Mouse (Mus musculus) megakaryocyte, embryonic 14.5 days (primary cell): ENCODE results near the gene Aldoc. TPM values are rescaled to one million over a fixed set of nuclear protein-coding genes. Genes with fewer than 3 reads are reported as not detected.
"Not testable (repeated sequence)": the region's sequence is repeated elsewhere in the genome, so short reads cannot be mapped to it uniquely, and the experiment has no call there.

Experiments
- H3K27me3 ChIP-seq: replicated peaks from 2 replicates; pipeline ENCODE3; 2012; ENCODE audit warnings: inconsistent platforms
- H3K36me3 ChIP-seq: replicated peaks from 2 replicates; pipeline ENCODE3; 2012; ENCODE audit warnings: low read length, inconsistent platforms, mixed read lengths
- H3K4me1 ChIP-seq: 2 replicates; pipeline ENCODE4 v1.6.1; 2012; ENCODE audit warnings: inconsistent platforms
- H3K4me3 ChIP-seq: replicated peaks from 2 replicates; pipeline ENCODE3; 2012; ENCODE audit warnings: moderate library complexity, mild to moderate bottlenecking, inconsistent platforms
- H3K9me3 ChIP-seq: 2 replicates; pipeline ENCODE4 v1.6.1; 2012; ENCODE audit warnings: inconsistent platforms
- FLI1 ChIP-seq: IDR thresholded peaks from 2 replicates; pipeline ENCODE4 v1.6.1; 2012; ENCODE audit warnings: low read length, inconsistent platforms, mixed read lengths
- GATA1 ChIP-seq: IDR thresholded peaks from 3 replicates; pipeline ENCODE4 v1.6.1; 2012; ENCODE audit warnings: mixed read lengths, low read length, inconsistent platforms, borderline replicate concordance
- polyA plus RNA-seq: library from polyadenylated mRNA; stranded (reverse); fragments of >175 nt; gene quantifications from 2 replicates; pipeline ENCODE4 v1.2.3, GENCODE M21; 2012; ENCODE audit warnings: low replicate concordance; ENCODE audit not compliant: insufficient read depth

The Aldoc gene
- polyA plus RNA-seq: 25.1 and 40.6 TPM in 2 replicates

DNA sequence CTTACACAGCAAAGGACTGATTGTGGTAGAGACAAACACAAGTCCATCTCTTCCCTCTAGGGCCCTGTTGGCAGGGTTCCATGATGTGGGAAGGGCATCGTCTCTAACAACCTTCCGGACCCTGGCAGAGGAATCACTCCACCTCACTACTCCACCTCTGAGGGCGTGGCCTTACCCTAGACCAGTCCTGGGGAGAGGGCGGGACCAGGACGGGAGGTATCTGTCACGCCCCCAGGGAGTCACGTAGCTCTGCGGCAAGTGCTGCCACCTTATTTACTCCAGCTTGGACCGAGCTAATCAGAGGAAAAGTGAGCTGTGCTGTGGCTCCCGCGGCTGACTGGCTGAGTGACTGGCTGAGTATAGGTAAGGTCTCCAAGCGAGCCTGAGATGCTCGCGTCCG is at the start of gene Aldoc:
Aldoc (plus strand) TSS at position 109 of the 400 bp plus-strand sequence.
- H3K4me1 ChIP-seq: peaks cover 52% of the 10 kb centered on the region
- peaks cover 81% of the 10 kb centered on the region for H3K36me3 ChIP-seq
- TF ChIP-seq GATA1: no peak
- no peak for TF ChIP-seq FLI1
- no peaks in the 10 kb centered on the region for H3K27me3 ChIP-seq
- H3K9me3 ChIP-seq: no peaks in the 10 kb centered on the region
- H3K4me3 ChIP-seq: peak within 1 kb of the TSS; percentile 91

DNA sequence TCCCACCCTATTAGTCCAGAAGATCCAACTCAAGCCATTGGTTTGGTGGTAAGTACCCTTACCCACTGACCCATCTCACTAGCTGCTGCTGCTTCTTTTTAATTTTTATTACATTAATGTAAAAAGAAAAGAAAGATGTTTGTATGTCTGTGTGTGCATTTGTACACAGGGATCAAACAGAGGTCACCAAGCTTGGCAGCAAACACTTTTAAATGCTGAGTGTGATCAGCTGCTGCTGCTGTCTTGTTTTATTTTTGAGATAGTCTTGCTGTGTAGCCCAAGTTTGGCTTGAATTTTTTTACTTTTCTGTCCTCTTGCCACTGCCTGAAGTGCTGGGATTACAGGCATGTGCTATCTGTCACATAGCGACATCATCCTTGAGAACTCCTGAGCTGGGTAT is 47.2 kb upstream of the Aldoc start:
- Histone ChIP-seq H3K36me3 (peaks cover 100% of the 10 kb centered on the region), H3K27me3 (no peaks in the 10 kb centered on the region)

DNA sequence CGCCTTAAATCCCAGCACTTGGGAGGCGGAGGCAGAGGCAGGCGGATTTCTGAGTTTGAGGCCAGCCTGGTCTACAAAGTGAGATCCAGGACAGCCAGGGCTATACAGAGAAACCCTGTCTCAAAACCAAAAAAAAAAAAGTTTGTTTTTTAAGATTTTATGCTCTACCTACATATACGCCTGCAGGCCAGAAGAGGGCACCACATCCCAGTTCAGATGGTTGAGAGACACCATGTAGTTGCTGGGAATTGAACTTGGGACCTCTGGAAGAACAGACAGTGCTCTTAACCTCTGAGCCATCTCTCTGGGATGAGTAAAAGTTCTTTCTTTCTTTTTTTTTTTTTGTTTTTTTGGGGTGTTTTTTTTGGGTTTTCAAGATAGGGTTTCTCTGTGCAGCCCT is 46.6 kb upstream of the Aldoc start:
- H3K4me1 ChIP-seq: peaks cover 25% of the 10 kb centered on the region
- H3K4me3 ChIP-seq, H3K9me3 ChIP-seq, H3K27me3 ChIP-seq: not testable (repeated sequence)
- peaks cover 100% of the 10 kb centered on the region for H3K36me3 ChIP-seq

More for the DNA sequence above, 47.2 kb upstream of the Aldoc start:
- TF ChIP-seq FLI1 (no peak), GATA1 (no peak)
- Histone ChIP-seq H3K4me1 (peaks cover 27% of the 10 kb centered on the region), H3K9me3 (no peaks in the 10 kb centered on the region), H3K4me3 (no peak overlapping the region)

DNA sequence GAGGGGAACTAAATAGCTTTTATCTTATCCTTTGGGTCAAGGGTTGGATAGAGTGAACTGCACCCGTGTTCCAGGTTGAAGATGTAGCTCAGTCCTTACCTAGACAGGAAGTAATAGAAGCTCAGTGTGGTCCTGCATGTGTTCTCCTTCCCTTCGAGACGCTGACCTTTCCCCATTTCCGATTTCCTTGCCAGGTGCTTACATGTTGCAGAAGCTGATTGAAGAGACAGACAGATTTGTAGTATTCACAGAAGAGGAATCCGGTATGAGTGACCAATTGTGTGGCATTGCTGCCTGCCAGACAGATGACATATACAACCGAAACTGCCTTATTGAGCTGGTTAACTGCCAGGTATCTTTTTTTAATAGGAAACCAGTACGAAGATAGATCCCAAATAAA is 43.9 kb upstream of the Aldoc start:
- H3K27me3 ChIP-seq: no peaks in the 10 kb centered on the region
- TF ChIP-seq GATA1: no peak
- TF ChIP-seq FLI1: no peak
- H3K9me3 ChIP-seq: no peaks in the 10 kb centered on the region
- 0 out of 2 replicates have a peak, but pooled peaks cover 7% of the 10 kb centered on the region for H3K4me1 ChIP-seq
- peaks cover 99% of the 10 kb centered on the region for H3K36me3 ChIP-seq
- H3K4me3 ChIP-seq: no peak overlapping the region

DNA sequence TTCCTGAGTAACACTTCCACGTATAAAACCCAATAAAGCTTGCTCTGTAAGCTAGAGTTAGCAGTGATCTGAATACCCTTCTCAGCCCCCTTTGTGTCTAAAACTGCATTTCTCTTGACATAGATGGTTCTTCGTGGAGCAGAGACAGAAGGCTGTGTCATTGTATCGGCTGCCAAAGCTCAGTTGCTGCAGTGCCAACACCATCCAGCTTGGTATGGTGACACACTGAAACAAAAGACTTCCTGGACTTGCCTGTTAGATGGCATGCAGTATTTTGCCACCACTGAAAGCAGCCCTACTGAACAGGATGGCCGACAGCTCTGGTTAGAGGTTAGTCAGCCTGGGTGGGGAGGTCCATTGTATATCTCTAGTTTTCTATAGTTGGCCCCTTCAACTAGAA is 43.2 kb upstream of the Aldoc start:
- Histone ChIP-seq H3K4me1 (0 out of 2 replicates have a peak, but pooled peaks cover 7% of the 10 kb centered on the region), H3K4me3 (no peak overlapping the region), H3K9me3 (no peaks in the 10 kb centered on the region), H3K36me3 (peaks cover 99% of the 10 kb centered on the region), H3K27me3 (no peaks in the 10 kb centered on the region)
- no peak for TF ChIP-seq GATA1
- TF ChIP-seq FLI1: no peak

DNA sequence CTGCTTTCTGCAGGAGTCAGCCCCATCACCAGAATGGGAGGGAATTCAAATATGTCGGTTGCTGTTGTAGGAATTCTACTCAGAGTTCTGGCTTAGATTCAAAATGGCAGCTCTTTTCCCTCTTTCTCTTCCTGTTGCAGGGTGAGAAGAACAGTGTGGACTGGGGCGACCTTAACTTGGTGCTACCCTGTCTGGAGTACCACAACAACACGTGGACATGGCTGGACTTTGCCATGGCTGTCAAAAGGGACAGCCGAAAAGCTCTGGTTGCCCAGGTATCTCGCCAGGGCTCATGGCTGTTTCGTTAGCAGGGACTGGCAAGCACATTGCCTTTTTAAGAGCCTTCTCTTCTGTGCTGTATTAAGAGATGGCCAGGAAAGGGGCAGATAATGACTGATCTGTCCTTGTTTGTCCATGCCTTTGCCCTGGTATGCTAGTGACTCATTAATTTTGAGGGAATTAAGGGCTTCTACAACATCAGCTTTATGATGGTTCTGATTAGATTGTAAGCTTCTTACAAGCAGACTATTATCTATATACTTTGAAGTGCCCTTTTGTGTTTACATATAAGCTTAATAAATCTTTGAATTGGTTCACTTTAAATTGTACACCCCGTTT is 33.5 kb upstream of the Aldoc start:
- H3K4me1 ChIP-seq: no peaks in the 10 kb centered on the region
- no peak overlapping the region for H3K4me3 ChIP-seq
- no peaks in the 10 kb centered on the region for H3K27me3 ChIP-seq
- H3K9me3 ChIP-seq: no peaks in the 10 kb centered on the region
- H3K36me3 ChIP-seq: peaks cover 96% of the 10 kb centered on the region
- TF ChIP-seq GATA1 (no peak), FLI1 (no peak)

DNA sequence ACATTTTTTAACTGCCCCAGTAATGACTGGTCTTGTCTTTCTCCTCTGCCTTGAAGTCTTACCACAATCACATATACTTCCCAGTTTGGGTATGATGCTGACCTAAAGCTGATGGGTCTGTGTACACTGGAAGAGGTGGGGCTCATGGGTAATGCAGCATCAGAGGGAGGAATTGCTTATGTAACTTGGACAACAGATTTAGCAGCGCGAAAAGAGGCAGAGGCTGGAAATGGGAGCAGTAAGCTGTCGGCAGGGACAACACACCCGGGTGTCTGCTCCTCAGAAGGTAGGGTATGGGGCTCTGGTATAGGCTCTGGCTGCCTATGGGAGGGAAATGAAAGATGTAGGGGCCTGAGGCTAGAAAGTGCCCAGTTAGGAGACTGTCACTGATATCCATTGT is 32.1 kb upstream of the Aldoc start, which contains the start of gene BC030499:
BC030499 (plus strand) TSS at position 188 of the 400 bp plus-strand sequence.
- no peaks in the 10 kb centered on the region for H3K4me1 ChIP-seq
- H3K27me3 ChIP-seq: no peaks in the 10 kb centered on the region
- H3K9me3 ChIP-seq: no peaks in the 10 kb centered on the region
- H3K36me3 ChIP-seq: peaks cover 95% of the 10 kb centered on the region
- no peak within 1 kb of the TSS for H3K4me3 ChIP-seq
- no peak for TF ChIP-seq FLI1
- no peak for TF ChIP-seq GATA1

DNA sequence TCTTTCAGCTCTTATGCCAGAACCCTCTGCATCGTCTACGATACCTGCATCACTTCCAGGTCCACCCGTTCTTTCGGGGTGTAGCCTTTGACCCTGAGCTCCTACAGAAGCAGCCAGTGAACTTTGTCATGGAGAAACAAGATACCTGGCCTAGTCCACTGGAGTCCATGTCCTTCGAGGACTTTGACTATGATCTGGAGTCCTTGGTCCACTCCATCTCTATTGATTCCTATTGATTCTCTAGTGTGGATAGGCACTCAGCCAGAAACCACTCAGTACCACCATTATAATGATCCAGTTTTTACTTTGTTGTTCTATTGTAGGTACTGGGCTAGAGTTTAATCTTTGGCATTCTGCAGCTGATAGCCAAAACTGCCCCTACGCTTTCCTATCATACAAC is 28.2 kb upstream of the Aldoc start:
- TF ChIP-seq FLI1 (no peak), GATA1 (no peak)
- Histone ChIP-seq H3K36me3 (peaks cover 66% of the 10 kb centered on the region), H3K9me3 (no peaks in the 10 kb centered on the region), H3K4me3 (no peak overlapping the region), H3K27me3 (no peaks in the 10 kb centered on the region), H3K4me1 (peaks cover 3% of the 10 kb centered on the region; the same call in 1 of the 2 replicates)

DNA sequence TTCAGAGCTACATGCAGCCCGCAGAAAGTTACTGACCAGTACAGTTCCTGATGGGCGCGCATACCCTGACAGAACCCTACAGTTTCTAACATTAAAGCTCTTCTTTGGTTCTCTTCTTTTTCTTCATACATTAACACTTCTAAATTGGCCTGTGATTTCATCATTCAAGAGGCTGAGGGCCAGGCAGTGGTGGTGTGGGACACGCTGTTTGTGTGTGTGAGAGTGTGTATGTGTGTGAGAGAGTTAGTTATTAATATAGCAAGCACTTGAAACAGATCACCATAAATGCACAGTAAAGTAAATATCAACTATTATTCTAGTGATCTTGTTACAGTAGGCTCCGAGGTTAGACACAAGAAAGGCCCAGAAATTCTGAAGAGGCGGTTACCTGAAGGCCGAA is 21.9 kb upstream of the Aldoc start:
- Histone ChIP-seq H3K36me3 (peaks cover 28% of the 10 kb centered on the region), H3K4me3 (peak overlapping the region; percentile 95), H3K9me3 (no peaks in the 10 kb centered on the region), H3K4me1 (peaks cover 39% of the 10 kb centered on the region), H3K27me3 (no peaks in the 10 kb centered on the region)
- TF ChIP-seq FLI1 (no peak), GATA1 (no peak)

DNA sequence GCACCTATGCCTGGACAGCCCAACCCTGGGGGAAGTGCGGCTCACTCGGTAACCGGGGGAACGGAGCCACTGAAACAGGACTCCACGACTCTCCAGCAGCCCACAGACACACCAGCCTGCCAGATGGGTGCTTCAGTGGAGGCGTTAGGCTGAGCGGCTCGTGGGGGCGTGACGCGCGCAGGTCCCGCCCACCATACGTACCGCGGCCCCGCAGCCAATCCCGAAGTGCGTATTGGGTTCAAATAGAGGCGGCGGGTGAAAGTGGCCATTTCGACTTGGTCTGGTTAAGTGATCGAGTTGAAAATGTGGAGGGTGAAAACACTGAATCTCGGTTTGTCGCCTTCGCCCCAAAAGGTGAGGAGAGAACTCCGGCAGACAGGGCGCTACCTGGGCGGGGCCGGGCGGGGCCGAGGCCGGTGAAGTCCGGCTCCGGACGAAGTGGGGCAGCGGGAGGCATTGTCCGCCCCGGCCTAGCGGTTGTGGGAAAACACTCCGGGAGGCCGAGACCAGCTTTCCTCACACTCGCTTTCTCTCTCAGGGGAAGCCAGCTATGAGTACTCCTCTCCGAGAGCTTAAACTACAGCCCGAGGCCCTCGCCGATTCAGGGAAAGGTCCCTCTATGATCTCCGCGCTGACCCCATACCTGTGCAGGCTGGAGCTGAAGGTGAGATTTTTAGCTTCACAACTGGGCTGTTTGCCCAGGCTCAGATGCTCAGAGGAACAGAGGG is 21.2 kb upstream of the Aldoc start, which contains the start of gene Spag5:
Spag5 (plus strand) TSS at position 173 of the 728 bp plus-strand sequence.
- no peak; the same call in 1 of the 2 replicates for TF ChIP-seq FLI1
- TF ChIP-seq GATA1: no peak
- Histone ChIP-seq H3K4me3 (peak within 1 kb of the TSS; percentile 95), H3K9me3 (no peaks in the 10 kb centered on the region), H3K4me1 (peaks cover 45% of the 10 kb centered on the region), H3K27me3 (no peaks in the 10 kb centered on the region), H3K36me3 (peaks cover 28% of the 10 kb centered on the region)
